Mouse (Mus musculus): ENCODE measurements around the gene Ccdc69.

DNA sequence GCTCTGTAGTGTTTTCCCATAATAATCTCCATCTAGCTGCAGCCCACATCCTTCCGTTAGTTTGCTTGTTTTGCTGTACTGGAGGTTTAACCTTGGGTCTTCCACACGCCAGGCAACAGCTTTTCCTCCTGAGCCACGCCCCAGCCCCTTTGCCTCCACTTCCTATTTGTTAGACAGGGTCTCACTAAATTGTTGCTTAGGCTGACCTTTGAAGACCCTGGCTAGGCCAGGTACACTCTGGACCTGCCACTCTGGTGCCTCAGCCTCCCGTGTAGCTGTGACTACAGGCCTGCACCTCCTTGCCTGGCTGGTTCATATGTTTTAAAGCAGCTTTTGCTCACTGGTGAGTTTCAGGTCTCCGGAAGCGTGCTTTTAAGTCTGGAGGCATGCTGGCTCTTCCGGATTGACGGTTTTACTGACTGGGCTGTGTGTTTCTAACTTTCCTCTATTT is 42.9 kb upstream of the Ccdc69 start:
- TF ChIP-seq POLR2A (IDR thresholded peaks at IDR 0.05; ENCODE audit: insufficient read depth, low read depth, low read length) (no peak), CTCF (IDR thresholded peaks at IDR 0.05; ENCODE audit: insufficient read depth, low read depth, low read length) (no peak)
